Mouse (Mus musculus): ENCODE results near the gene Gm27021.
"Not testable (repeated sequence)": the region's sequence is repeated elsewhere in the genome, so short reads cannot be mapped to it uniquely, and the experiment has no call there.

The Gm27021 gene

GRCm38 (mm10) chr8:120685591-120685990 lies 17.7 kb upstream of the Gm27021 start:
- no peak for DNase-seq (ENCODE audit: low spot score in 2 of 2)

GRCm38 (mm10) chr8:120685097-120685496 lies 17.2 kb upstream of the Gm27021 start:
- peak in 1 of 2 experiments; percentile 54 for DNase-seq (ENCODE audit: low spot score in 2 of 2)

- DNase-seq (ENCODE audit: low spot score in 2 of 2): no peak
These were observed 16.2 kb upstream of the Gm27021 start for GRCm38 (mm10) chr8:120684082-120684481.

GRCm38 (mm10) chr8:120683602-120684001 lies 15.7 kb upstream of the Gm27021 start:
- peak; percentile 52 to 78 for DNase-seq (ENCODE audit: low spot score in 2 of 2)

- DNase-seq (ENCODE audit: low spot score in 2 of 2): no peak
These were observed 13.2 kb upstream of the Gm27021 start for GRCm38 (mm10) chr8:120681113-120681512.

- DNase-seq (ENCODE audit: low spot score in 2 of 2): not testable (repeated sequence)
These were observed 12.5 kb upstream of the Gm27021 start for GRCm38 (mm10) chr8:120680405-120680804.

- DNase-seq (ENCODE audit: low spot score in 2 of 2): no peak
These were observed 11.9 kb upstream of the Gm27021 start for GRCm38 (mm10) chr8:120679629-120680387.

- DNase-seq (ENCODE audit: low spot score in 2 of 2): peak; percentile 69 to 81
These were observed 10.6 kb upstream of the Gm27021 start for GRCm38 (mm10) chr8:120678447-120678846.

- no peak for DNase-seq (ENCODE audit: low spot score in 2 of 2)
These were observed 7.8 kb upstream of the Gm27021 start for GRCm38 (mm10) chr8:120675718-120676117.

GRCm38 (mm10) chr8:120673298-120673697 lies 5.4 kb upstream of the Gm27021 start:
- DNase-seq (ENCODE audit: low spot score in 2 of 2): no peak

GRCm38 (mm10) chr8:120672626-120673229 lies 4.8 kb upstream of the Gm27021 start:
- DNase-seq (ENCODE audit: low spot score in 2 of 2): no peak

- no peak for DNase-seq (ENCODE audit: low spot score in 2 of 2)
These were observed 3.9 kb upstream of the Gm27021 start for GRCm38 (mm10) chr8:120671775-120672174.

- no peak for DNase-seq (ENCODE audit: low spot score in 2 of 2)
These were observed 561 bp upstream of the Gm27021 start, which contains the start of gene Emc8 for GRCm38 (mm10) chr8:120668374-120668905. Gene Emc8, minus strand, starts transcription at chr8:120668573.

GRCm38 (mm10) chr8:120666807-120667470 lies 940 bp downstream of the Gm27021 start:
- no peak for DNase-seq (ENCODE audit: low spot score in 2 of 2)

- DNase-seq (ENCODE audit: low spot score in 2 of 2): no peak
These were observed 2.0 kb downstream of the Gm27021 start for GRCm38 (mm10) chr8:120665726-120666455.

GRCm38 (mm10) chr8:120664566-120664965 lies 3.3 kb downstream of the Gm27021 start:
- no peak for DNase-seq (ENCODE audit: low spot score in 2 of 2)

GRCm38 (mm10) chr8:120657415-120657814 lies 10.5 kb downstream of the Gm27021 start:
- no peak for DNase-seq (ENCODE audit: low spot score in 2 of 2)

- no peak for DNase-seq (ENCODE audit: low spot score in 2 of 2)
These were observed 11.4 kb downstream of the Gm27021 start for GRCm38 (mm10) chr8:120656322-120657052.

- no peak for DNase-seq (ENCODE audit: low spot score in 2 of 2)
These were observed 20.3 kb downstream of the Gm27021 start, which contains the start of gene 1190005I06Rik for GRCm38 (mm10) chr8:120647532-120647931. Gene 1190005I06Rik, minus strand, starts transcription at chr8:120647632.

GRCm38 (mm10) chr8:120644663-120645062 lies 23.2 kb downstream of the Gm27021 start:
- peak in 1 of 2 experiments; percentile 67 for DNase-seq (ENCODE audit: low spot score in 2 of 2)

All from urinary bladder, postnatal 36 days (tissue).